ENCODE assay signal across 12 mouse cellular contexts in the genomic region with DNA sequence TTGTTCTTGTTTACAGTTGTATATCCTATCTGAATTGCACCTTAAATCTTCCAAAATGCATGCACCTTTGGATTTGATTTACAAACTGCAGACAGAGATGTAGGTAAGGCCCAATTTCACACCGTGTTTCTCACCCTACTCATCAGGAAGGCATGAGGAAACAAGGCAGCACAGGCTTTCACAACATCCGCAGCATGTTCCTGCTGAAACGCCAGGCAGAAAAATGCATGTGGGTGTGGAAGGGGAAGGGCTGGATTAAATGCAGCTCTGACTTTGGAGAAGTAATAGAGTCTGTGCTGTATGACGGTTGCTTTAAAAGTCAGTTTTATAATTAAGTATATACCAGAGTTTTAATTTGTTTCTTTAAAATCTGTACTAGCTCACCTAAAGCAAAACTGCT. TPM values are rescaled to one million over a fixed set of nuclear protein-coding genes. Genes with fewer than 3 reads are reported as not detected.
DNase-seq lines count a peak whose midpoint lies in the region; TF ChIP-seq lines count a peak whose summit lies in the region.
"Had no signal": no experiment of that assay in that cellular context is flagged by ENCODE, and none has a peak within 500 bp of the region (broad histone marks: within the 10 kb centered on the region; RNA-seq: fewer than 3 reads in every experiment).

No protein-coding gene starts in this region.

- peak; percentile 28 to 40 for DNase-seq in frontal cortex, postnatal 36 days (ENCODE audit: low spot score in 2 of 2)
- no peak for DNase-seq in frontal cortex, postnatal 10 days (ENCODE audit: low spot score in 2 of 2)
- peak; percentile 64 to 68 for DNase-seq in lung, adult 18-20 months
- no peak for DNase-seq in lung, adult 2 months
- DNase-seq in layer of hippocampus, adult 9-10 months (ENCODE audit: low spot score): peak; percentile 16
- DNase-seq in right cerebral cortex, postnatal 25 days: peak; percentile 17
- DNase-seq in gastrocnemius, postnatal 4 days (ENCODE audit: low spot score in 2 of 2): no peak
- DNase-seq in embryo, embryonic 9.5 days (ENCODE audit: extremely low spot score): no peak
- DNase-seq: B cell, adult 2 months; cerebellum, postnatal 25 days; thymus, postnatal 14 days had no signal

- no peak overlapping the region for H3K4me3 ChIP-seq in lung, adult 2 months (replicated peaks; ENCODE audit: extremely low read depth, low read depth, low read length)
- H3K4me3 ChIP-seq: neural tube, embryonic 13.5 days had no signal

- TF ChIP-seq POLR2A in lung, adult 2 months (IDR thresholded peaks at IDR 0.05; ENCODE audit: borderline replicate concordance, extremely low read depth, low read depth, low read length): no peak

- WGBS in lung, adult 2 months: 16% methylated on average over 4 of the region's 4 CpGs

- TF ChIP-seq CTCF in lung, adult 2 months (IDR thresholded peaks at IDR 0.05; ENCODE audit: insufficient read depth, low read length): no peak

- H3K4me1 ChIP-seq in lung, adult 2 months (ENCODE audit: control insufficient read depth, insufficient read depth, low read length): peaks cover 4% of the 10 kb centered on the region

RNA-seq across cellular contexts. Expression of a gene that starts 1.9 kb away (rescaled TPM):
- polyA plus RNA-seq in lung, adult 2 months (2012; rRNA removed): 4.3 and 9.2 TPM in 2 replicates
- 10 to 100 TPM; 41.7 to 45.6 TPM for total RNA-seq in gastrocnemius, postnatal 4 days (2021)

Comparison
In these comparisons a context has a peak if more than half of its experiments do, and no peak if none do; other contexts are left out.
1. DNase-seq: peak in frontal cortex, postnatal 36 days (2 of 2), lung, adult 18-20 months (2 of 2), layer of hippocampus, adult 9-10 months (single experiment) and right cerebral cortex, postnatal 25 days (single experiment); none in frontal cortex, postnatal 10 days (0 of 2), lung, adult 2 months (single experiment), gastrocnemius, postnatal 4 days (0 of 2) and embryo, embryonic 9.5 days (single experiment).